Mouse (Mus musculus) ovary, adult 10 weeks (tissue): ENCODE data around the gene Vmn1r132. TPM values are rescaled to one million over a fixed set of nuclear protein-coding genes. Genes with fewer than 3 reads are reported as not detected.

Experiments
- polyA plus RNA-seq: library from polyadenylated mRNA; stranded (reverse); fragments of 350-450 nt; fragmentation: Illumina TruSeq; extraction: RNeasy Lipid Tissue Mini Kit (QIAGEN cat#74804); gene quantifications from one replicate; pipeline ENCODE4 v1.2.3, GENCODE M21; 2014

Gene Vmn1r132
- not detected for polyA plus RNA-seq

DNA sequence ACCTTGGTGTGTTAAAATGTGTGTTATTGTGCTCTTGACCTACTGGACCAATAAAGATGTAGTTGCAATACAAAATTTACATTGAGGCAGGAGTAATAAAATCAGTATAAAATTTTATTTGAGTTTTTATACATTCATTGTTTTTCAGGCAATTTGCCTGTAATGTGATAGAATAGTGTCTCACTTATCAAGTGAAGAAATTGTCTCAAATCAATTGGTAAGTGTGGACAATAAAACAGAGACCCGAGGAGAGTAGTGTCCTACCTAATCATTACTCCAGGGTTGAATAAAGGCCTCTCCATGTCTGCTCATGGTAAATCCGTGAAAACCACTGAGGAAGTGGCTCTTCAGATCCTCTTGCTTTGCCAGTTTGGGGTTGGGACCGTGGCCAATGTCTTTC is at the start of gene Vmn1r132:
TSS of gene Vmn1r132 (plus strand) at position 301 of the 400 bp plus-strand sequence.

Other genes with a start within 250 kb of the Vmn1r132 start
- not detected for gene Gm6882, start 181.3 kb upstream of the Vmn1r132 start, polyA plus RNA-seq
- not detected for gene Vmn1r130, start 102.3 kb upstream of the Vmn1r132 start, polyA plus RNA-seq
- not detected for gene Vmn1r131, start 68.0 kb upstream of the Vmn1r132 start, polyA plus RNA-seq
- not detected for gene Gm4175, start 147.4 kb downstream of the Vmn1r132 start, polyA plus RNA-seq
- not detected for gene Gm4177, start 182.6 kb downstream of the Vmn1r132 start, polyA plus RNA-seq
- not detected for gene Vmn1r135, start 218.3 kb downstream of the Vmn1r132 start, polyA plus RNA-seq
- not detected for gene Gm5725, start 230.2 kb downstream of the Vmn1r132 start, polyA plus RNA-seq